Mouse (Mus musculus) thymus, adult 18-20 months (tissue): ENCODE results near the gene Slc13a5.

ENCODE experiments used
- DNase-seq, 2 experiments: peaks; one replicate each; pipeline ENCODE4 v3.0.0; 2022; ENCODE audit warnings: mixed read lengths in 2 of 2

Gene Slc13a5

DNA sequence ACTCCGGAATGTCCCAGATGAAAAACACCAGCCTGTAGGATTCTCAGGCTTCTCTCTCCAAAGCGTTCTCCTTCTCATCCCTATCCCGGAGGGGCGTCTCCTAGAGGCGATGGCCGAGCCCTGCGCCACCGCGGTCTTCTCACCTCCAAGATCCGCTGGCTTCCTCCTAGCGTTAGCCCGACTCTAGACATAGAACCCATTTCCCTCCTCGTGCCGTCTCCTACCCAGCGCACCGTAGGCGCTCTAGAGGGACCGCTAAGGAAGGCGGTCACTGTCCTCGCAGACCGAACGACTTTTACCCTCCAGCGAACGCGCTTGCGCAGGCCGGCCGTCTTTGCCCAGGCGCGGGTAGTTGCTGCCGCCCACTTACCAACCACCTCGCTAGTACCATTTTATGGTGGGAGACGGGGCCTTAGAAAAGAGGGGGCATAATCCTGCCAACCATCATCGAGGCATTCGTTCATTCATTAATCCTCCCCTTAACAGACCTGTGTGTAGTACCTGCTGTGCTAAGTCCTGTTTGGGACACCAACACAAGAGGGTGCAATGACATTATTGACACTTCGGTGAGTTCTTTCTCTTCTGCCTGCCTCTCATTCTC is at the start of gene Slc13a5:
TSS of gene Slc13a5 (minus strand) at position 263 of the 601 bp plus-strand sequence.
- no peak for DNase-seq

DNA sequence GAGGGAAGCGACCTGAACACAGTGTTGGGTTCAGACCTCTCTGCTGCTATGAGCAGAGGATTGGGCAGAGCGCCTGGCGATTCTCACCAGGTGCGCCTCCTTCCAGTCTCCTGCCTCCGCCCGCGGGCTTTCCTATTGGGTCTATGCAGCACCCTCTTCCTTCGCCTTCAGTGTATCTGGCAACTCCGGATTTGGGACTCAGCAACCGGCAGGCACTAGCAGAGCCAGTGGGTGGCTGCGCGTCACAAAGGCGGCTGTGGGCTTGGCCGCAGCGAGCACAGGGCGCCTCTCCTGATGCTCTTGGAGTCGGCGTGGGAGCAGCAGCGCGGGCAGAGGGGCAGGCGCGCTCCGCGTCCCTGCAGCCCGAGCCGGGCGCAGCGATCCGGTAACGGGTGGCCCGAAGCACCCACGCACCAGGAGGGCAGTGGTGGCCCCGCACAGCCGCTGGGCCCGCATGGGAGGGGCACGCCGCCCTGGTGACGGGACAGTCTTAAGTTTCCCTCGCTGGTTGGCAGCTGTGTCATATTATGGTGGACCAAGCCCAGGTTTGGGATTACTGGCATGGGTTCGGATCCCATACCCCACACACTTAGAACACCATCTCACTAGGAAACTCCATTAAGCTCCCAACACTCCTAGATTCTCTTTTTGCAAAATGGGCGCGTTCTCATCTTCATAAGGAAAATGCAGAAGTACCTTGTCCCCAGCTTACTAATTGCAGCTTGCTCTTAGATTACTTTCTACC is 47.3 kb upstream of the Slc13a5 start, which contains the start of gene Fbxo39:
TSS of gene Fbxo39 (plus strand) at position 294 of the 745 bp plus-strand sequence.
- no peak for DNase-seq

GRCm38 (mm10) chr11:72311355-72312001 is 44.5 kb upstream of the Slc13a5 start:
- no peak for DNase-seq

- DNase-seq = no peak
Observed at GRCm38 (mm10) chr11:72310491-72310890, 43.5 kb upstream of the Slc13a5 start.

- DNase-seq = no peak
Observed at GRCm38 (mm10) chr11:72308982-72309381, 42.0 kb upstream of the Slc13a5 start.

DNA sequence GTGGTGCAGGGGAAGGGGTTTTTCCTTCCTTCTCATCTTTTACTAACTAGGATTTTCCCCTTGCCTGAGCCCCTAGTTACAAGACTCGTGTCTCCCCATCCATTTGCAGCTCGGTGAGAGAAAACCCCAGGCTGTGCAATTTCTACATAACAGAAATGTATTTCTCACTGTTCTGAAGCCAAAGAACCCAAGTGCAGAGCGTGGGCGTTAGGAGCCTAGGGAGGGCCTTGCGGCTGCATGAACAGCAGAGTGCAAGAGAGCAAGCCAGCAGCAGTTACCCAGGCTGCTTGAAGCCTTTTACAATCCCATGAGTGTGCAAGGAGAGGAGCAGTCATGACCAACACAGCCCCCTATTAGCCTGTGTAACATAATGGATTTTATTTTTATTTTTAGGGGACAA is 40.4 kb upstream of the Slc13a5 start:
- DNase-seq = no peak

DNA sequence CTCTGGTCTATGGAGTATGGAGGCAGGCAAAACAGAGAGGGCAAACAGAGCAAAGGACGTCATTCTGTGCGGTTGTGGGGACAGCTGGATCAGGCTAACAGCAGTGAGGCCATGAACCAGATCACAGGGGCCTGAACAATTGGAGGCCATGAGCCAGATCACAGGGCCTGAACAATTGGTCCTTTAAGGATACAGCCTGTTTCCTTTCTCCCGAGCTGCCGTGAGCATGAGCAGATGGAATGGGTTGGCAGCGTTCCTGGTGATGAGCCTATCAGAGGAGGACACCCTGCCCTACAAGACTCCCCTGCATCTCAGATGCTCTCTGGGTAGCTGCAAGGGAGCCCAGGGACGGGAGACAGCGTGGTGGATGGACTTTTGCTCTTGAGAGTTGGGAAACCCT is 35.2 kb upstream of the Slc13a5 start:
- DNase-seq = no peak

DNA sequence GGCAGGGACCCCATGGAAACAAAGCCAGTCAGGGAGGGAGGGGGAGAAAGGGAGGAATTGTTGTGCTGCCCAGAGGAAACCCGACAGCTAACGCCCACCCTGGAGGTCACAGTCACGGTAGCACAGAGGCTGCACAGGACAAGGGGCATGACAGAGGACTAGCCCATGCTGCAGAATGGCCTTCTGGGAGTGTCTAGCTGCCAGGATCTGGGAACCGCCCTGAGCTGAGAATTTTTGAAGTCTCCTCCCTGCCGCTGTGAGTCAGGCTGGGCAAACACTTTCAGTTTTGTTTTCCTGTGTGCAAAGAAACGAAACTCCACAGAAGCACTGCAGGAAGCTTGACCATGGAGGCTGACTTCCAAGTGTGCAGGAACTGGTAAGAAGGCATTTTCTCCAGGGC is 34.3 kb upstream of the Slc13a5 start, which contains the start of gene Xaf1:
TSS of gene Xaf1 (plus strand) at position 296 of the 400 bp plus-strand sequence.
- DNase-seq = peak; percentile 22 to 33

GRCm38 (mm10) chr11:72293116-72293515 is 26.1 kb upstream of the Slc13a5 start:
- DNase-seq = no peak

DNA sequence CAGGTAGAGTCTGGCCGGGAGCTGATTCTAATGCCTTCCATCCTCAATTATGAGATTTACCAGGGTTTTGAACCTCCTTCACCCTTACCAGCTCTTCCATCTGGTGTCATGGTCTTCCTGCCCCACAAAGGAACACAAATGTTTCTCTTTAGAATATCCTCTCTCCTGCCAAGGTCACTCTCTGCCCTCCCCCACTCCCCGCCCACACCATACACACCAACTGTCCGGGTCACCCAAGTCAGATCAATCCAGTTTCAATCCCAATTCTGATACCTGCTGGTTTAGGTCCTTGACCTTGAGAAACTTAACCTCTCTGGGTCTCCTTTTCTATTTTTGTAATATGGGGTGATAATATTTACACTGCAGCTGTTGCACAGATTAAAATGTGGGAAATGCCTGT is 20.5 kb upstream of the Slc13a5 start:
- no peak for DNase-seq

DNA sequence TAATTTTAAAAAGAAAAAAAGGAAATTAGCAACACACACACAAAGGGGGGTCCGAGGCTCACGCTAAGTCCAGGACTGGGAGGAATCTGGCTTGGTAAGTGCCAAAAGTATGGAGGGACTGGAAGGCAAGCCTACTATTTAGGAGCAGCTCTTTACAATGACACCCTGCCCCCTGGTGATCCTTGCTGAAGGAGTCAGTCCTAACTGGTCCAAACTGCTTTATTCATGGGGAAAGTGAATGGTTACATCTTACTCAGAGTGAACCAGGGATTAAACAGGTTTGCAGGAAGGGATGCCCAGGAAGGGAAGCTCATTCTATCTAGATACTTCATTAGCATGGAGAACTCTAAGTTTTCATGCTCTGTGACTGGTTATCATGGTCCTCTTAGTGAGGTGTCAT is 20.1 kb upstream of the Slc13a5 start:
- no peak for DNase-seq

DNA sequence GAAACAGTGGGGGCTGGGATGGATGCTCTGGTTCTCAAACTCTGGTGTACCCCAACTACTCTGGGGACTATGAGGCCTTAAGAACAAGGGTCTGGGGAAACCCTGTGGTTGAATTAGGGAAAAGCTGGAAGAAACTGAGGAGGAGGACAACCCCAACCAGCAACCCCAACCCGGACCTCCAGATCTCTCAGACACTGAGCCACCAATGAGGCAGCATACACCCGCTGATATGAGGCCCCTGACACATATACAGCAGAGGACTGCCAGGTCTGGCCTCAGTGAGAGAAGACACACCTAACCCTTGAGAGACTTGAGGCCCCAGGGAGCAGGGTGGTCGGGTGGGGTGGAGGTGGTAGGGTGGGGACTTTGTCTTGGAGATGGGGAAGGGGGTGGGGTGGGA is 19.6 kb upstream of the Slc13a5 start:
- DNase-seq = no peak

GRCm38 (mm10) chr11:72285971-72286480 is 19.0 kb upstream of the Slc13a5 start:
- DNase-seq = no peak

DNA sequence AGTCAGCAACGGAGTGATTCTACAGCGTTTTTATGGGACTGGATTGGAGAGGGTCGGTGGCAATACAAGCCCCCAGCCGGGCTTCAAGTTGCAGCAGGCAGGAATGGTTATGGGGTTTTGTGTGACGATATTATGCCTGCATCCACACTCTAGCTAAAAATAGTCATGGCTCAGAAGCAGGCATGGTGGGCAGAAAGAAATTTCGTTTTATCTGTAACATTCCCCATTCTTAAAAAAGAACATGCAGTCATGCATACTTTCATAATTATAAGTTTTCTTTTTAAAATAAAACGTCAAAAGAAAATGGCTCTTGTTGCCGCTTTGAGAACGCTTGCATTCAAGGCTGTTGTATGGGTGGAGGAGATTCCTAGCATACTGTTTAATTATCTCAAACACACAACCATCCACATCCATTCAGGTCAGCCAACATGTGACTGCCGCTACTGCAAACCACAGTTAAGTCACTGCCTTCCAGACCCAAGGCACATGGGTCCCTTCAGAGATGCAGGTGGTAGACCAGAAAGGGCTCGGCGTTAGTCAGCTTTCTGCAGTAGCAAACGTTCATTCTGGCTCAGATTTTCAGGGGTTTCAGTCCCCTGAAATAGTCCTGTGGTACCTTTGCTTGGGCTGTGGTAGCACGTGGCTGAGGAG is 17.6 kb upstream of the Slc13a5 start:
- no peak for DNase-seq

- DNase-seq = no peak
Observed at GRCm38 (mm10) chr11:72283486-72284224, 16.6 kb upstream of the Slc13a5 start.

- no peak for DNase-seq
Observed at GRCm38 (mm10) chr11:72281852-72282400, 14.9 kb upstream of the Slc13a5 start.

DNA sequence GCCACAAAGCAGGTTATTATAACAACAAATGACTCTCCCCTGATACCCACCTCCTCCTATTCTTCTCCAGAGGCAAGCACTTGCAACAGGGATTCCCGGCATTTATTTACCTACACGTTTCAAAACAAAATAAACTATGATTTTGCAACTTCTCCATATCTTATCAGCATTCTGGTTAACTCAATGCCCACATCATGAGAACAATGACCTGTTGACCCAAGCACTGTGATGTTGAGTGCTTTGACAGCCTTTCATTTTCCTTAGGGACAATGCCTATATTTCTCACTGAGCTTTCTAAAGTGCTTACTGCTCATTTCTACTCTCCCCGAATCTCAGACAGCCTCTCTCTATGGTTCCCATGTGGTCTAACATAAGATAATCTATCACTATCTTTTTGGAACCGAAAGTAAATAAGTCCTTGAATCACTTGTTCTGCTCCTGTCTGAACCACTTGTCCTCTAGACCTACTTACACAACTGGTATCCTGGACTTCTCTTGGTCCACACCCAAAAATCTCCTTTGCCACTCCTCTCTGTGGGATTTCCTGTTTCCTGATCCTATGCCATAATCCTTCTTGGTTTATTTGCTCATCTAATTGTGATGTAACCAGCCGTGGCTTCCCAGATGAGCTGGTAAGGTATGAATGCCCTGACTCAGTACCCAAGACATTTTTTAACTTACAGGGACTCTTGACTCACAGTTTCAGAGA is 14.3 kb upstream of the Slc13a5 start:
- DNase-seq = no peak

GRCm38 (mm10) chr11:72273341-72273740 is 6.3 kb upstream of the Slc13a5 start:
- no peak for DNase-seq

DNA sequence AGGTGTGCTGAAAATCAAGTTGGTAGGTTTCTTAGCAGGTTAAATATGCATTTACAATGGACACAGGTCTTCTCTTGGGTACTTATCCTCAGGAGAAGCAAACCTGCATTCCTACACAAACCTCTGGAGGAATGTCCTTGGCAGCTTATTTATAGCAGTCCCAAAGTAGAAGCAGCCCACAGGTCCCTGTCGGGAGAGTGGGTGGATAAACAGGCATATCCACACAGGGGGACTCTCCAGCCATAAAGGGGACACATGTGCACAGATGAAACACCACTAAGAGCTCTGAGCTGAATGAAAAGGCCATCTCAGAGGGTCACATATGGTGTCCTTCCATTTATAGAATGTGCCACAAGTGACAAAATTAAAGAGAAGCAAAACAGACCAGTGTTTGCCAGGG is 4.7 kb upstream of the Slc13a5 start:
- no peak for DNase-seq

GRCm38 (mm10) chr11:72266207-72266959 is 639 bp downstream of the Slc13a5 start:
- peak; percentile 18 to 36 for DNase-seq

- DNase-seq = no peak
Observed at GRCm38 (mm10) chr11:72265483-72265882, 1.5 kb downstream of the Slc13a5 start.
